Mouse (Mus musculus) mouse trophoblast stem cell (cell line): Measurements from ENCODE around the gene Nr2f6.

Source experiments
- in situ Hi-C, 2 experiments: fragments of 300-500 bp; cut with MseI, MboI; formaldehyde crosslinking; loops; 2 replicates in 1 of 2; 3 replicates in 1 of 2; pipeline ENCODE4 v1.15.1; 2025

The Nr2f6 gene

DNA sequence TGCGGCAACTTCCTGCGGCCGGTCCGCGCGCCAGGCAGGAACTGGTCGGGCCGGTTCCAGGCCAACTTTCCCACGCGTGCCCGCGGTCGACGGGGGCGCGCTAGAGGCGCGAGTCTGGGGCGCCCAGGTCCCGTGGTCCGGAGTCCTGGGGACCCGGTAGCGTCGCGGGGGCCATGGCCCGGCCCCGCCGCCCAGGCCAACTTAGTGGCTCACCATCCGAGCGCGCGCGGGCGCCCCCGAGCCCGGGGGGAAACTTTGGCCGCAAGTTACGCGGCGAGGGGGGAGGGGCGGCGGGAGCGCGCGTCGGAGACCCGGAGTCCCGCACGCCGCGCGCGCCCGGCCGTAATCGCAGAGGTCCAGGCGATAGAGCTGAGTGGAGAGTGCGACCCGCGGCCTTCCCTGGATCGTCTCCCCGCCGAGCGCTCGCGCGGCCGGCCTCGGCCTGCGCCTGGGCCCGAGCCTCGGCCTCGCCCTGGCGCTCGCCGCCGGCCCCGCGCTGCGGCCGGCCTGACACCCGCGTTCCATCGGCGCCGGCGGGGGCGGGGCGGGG, at the start of gene Nr2f6:
Gene Nr2f6, minus strand, starts transcription at position 540 of the 550 bp plus-strand sequence.
- in situ Hi-C loops: no loop called here

DNA sequence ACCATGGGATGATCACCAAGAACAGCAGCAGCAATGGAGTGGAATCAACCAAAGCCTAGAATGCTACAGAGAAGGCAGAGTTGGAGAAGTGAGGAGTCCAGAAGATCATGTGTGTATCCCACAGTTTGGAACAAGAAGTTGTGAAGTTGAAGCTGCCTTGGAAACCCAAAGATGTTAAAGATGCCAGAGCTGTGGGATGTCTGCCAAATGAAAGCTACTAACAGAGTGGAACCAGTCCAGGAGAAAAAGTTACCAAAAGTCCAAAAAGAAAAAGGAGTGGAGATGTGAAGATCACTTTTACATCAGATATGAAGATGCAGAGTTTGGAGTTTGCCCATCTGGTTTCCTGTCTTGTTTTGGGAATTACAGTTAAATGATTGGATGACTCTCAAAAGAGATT, 40.4 kb upstream of the Nr2f6 start:
- in situ Hi-C loops: no loop called here

DNA sequence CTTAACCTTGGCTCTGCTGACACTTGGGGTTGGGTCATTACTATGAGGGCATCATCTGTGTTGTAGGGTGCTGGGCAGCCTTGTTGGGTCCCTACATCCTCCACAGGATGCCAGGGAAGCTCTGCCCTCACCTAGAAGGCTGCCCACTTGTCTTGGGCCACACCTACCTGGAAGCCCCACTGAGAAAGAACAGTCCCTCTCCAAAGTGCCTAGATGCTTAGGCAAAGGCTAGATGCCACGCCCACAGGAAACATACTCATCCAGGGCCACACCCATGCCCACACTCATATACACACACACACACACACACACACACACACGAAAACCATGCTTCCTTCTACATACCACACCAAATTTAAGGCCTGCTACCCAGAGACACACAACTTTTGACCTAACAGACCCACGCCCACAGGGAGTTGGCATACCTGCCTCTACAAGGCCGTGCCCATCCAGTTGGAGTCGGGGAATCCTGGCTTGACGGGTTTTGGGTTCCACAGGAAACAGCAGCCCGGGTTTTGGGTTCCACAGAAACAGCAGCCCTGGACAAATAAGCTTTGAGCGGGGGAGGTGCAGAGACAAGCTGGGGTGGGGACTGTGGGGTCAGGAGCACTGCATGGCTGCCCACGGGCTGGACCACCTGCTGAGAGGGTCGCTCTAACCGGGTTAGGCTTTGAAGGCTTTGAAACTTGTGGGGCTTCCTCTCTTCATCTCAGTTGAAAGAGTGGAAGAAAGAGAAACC, 29.9 kb upstream of the Nr2f6 start:
- in situ Hi-C loops: loop anchor here in 1 of 2 experiments (5.0 kb wide), 1 partner anchor 1116 kb away; no protein-coding TSS in a partner anchor

DNA sequence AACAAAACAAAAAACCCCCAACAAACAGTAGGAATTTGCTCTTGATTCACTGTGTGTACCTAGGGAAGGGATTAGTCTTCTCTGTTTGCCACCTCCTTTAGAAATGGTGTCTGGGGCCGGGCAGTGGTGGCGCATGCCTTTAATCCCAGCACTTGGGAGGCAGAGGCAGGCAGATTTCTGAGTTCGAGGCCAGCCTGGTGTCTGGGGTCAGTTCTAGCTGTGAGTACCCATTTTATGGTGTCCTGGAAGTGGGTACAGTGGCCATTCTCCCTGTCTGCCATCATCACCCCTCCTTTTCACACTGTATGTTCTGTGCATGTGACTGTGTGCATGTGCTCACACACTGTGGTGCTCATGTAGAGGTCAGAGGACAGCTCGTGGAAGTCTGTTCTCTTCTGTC, 26.5 kb upstream of the Nr2f6 start:
- in situ Hi-C loops: loop anchor here in 1 of 2 experiments (5.0 kb wide), 1 partner anchor 36 kb away; the partner anchor contains the start of gene Ocel1

DNA sequence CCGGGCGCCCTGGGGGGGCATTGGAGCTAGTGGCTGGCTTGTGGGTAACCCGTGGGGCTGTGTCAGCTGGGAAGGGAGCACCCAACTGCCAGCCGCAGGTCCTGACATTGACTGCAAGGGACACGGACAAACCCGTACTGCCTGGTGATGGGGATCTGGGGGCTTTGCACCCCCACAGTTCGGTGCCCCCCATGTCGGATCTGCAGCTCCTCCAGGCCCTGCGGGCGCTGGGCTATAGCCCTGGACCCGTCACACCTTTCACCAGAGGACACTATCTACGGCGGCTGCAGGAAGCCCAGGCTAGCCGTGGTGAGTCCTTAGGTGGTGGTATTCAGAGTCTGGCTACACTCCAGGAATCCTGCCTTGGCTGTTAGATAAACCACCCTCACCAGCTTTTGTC, 25.7 kb upstream of the Nr2f6 start:
- in situ Hi-C loops: loop anchor here in 1 of 2 experiments (5.0 kb wide), 1 partner anchor 35 kb away; the partner anchor contains the start of gene Ocel1

DNA sequence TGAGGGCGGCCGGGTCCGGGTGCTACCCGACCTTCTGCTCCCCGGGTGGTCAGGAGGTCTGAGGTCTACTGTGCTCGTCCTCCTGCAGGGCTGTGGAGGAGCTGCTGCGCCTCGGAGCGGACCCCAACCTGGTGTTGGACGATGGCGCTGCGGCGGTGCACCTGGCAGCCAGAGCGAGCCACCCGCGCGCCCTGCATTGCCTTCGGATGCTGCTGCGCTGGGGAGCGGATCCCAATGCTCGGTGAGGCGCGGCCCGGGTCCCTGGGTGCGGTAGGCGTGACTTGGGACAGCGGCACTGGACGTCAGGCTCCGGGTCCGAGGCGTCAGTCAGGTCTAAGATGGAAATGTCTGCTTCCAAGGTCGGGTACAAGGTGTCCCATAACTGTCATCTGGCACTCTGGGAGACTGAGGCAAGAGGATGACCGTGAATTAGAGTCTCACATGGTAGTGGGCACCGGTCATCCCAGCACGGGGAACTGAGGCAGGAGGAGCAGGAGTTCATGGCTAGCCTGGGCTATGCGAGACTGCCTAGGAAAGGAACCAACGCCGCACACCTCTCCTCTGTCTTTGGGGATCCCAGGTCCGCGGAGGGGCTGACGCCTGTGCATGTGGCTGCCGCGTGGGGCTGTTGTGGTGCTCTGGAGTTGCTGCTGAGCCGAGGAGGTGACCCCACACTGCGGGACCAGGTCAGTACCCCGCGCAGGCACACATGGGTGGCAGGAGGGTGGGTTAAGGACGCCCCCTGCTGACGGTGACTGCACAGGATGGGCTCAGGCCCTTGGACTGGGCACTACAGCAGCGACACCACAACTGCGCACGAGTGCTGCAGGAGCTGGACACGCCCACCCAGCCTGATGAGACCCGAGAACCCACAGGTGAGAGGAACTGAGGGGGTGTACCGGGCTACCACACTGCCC, 24.6 kb upstream of the Nr2f6 start:
- in situ Hi-C loops: loop anchor here in 1 of 2 experiments (5.0 kb wide), 1 partner anchor 34 kb away; the partner anchor contains the start of gene Ocel1

DNA sequence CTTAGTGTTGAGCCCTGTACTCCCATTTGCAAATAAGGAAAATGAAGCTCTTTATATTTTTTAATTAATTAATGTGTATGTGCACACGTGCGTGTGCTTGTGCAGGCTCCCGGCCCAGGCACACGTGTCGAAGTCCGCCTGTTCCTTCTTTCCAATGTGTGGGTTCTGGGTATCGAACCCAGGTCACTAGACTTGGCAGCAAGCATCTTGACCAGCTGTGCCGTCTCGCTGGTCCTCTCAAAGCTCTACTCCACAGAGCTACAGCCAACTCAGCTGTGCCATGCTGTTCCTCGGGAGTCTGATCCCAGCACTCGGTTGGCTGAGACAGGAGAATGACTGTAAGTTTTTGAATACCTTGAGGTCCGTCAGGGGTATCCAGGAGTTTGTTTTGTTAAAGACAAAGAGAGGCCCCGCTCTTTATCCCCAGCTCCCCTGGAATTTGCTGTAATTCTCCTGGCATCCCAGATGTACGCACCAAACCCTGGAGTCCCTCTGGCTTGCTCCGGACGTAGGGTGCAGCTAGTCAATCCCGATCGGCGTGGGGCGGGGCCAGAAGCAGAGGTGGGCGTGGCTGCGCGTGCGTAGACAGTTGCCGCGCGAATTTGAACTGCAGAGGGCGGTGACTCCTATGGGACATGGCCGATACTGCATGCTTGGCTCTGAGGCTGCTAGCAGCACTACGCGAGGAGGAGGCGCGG, 23.8 kb upstream of the Nr2f6 start, which contains the start of gene Ankle1:
Gene Ankle1, plus strand, starts transcription at position 610 of the 698 bp plus-strand sequence.
- in situ Hi-C loops: loop anchor here in 1 of 2 experiments (5.0 kb wide), 1 partner anchor 33 kb away; the partner anchor contains the start of gene Ocel1

DNA sequence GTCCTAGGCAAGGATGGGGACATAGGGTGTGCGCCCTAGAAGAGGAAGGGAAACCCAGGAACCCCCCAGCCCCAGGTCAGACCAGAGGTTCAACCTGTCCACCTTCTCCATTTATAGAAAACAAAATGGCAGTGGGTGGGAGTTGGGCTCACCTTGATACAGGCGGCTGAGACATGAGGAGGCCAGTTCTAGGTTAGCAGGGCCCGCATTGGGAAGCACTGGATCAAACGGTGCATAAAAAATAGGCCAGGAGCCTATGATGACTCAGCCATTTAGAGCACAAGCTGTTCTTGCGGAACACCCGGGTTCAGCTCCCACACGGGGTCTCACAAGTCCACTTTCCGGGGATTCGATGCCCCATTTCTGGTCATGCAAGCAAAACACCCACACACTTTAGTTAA, 23.2 kb upstream of the Nr2f6 start:
- in situ Hi-C loops: loop anchor here in 1 of 2 experiments (5.0 kb wide), 1 partner anchor 33 kb away; the partner anchor contains the start of gene Ocel1

DNA sequence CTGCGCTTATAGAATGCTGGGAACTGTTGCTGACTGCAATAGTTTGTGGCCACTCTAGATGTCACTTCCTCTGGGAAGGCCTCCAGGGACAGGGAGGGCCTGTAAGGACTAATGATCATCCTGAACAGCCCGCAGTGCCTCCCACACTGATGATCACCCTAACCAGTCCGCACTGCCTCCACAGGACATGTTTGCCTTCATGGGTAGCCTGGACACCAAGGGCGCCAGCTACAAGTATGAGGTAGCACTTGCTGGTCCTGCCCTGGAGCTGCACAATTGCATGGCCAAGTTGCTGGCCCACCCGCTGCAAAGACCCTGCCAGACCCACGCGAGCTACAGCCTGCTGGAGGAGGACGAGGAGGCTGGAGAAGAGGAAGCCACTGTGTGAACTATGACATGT, 22.3 kb upstream of the Nr2f6 start:
- in situ Hi-C loops: no loop called here

DNA sequence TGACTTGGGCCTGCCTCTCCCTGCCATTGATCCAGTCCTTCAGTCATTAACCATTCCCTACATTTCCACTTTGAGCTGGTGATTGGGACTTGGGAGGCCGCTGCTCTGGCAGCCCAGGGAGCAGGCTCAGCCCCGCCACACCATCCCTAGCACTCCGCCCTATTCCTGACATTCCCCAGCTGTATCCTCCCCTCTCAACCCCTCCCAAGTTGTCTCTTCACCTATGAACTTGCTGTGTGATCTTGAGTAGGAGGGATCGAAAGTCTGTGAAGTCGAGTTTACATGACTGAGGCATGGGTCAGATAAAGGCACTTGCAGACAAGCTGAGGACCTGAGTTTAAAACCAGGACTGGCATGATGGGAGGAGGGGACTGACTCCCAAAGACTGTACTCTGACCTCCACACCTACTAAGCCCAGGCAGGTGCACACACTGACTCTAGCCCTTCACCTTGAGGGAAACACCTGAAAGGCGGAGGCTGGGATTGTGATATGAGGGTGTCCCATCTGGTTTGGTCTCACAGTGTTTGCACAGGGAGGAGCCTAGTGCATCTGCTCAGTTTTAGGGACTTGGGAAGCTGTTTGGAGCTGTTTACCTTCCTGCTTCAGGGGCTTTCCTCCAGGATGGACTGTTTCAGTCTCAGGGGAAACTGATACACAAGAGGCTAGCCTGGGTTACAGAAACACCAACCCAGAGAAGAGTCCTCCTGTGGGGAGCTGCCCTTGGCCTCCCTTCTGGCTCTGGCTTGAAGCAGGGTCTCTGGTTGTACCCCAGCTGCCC, 21.5 kb upstream of the Nr2f6 start:
- in situ Hi-C loops: no loop called here

DNA sequence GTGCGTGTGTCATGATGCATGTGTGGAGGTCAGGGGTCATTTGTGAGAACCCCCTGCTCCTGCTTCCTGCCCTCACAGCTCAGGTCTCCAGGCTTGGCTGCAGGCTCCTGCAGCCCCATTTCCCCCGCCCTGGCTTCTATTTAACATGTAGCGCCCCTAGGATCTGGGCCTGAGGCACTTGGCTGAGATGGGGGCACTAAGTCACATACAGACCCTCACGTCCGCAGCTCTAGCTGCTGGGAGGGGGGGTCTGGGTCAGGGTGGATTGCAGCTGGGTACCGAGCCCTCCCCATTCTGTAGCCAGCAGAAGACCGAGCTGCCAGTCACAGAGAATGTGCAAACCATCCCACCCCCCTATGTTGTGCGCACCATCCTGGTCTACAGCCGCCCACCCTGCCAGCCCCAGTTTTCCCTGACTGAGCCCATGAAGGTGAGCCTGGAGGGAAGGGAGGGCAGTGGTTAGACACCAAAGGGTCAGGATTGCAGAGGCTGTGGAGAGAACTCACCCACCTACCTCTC, 20.7 kb upstream of the Nr2f6 start:
- in situ Hi-C loops: no loop called here

DNA sequence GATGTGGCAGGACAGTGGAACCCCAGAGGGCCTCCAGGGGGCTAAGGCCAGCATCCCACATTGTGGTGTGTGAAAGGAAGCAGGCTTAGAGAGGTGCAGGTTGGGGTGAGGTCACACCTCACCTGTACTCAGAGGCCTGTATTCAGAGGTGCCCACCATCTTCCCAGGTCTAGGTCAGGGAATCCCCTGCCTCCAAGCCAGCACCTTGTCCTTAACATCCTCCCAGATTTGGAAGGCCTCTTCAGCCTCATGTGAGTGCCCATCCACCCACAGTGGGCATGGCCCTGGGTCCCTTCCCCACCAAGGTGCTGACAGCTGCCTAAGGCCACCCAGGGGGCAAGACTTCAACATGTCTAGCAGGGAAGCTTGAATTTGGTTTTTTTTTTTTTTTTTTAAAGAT, 19.7 kb upstream of the Nr2f6 start:
- in situ Hi-C loops: no loop called here

DNA sequence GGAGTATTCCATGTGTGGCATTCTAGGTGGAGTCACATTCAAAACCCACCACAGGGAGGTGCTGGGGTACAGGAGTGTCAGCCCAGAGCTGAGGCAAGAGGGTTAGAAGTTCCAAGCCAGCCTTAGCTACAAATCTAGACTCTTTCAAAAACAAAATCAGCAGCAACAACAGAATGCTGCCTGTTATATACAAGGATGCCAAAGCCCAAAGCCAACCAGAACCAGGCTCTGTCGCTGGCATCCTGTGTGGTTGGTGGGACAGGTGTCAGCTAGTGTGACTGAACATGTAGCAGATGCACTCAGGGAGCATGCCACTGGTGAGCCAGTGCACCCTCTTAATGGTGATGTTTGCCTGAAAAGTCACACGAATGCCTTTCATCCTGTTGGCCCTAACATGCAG, 19.1 kb upstream of the Nr2f6 start:
- in situ Hi-C loops: no loop called here

DNA sequence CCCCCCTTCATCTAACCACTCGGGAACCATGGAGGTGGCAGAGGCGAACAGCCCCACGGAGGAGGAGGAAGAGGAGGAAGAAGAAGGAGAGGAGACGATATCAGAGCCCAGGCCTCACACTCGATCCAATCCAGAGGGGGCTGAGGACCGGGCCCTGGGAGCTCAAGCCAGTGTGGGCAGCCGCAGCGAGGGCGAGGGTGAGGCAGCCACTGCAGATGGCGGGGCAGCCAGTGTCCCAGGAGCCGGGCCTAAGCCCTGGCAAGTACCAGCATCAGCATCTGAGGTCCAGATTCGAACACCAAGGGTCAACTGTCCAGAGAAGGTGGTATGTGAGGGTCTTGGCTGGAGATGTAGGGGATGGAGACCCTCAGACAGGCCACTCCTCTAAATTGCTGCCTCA, 15.9 kb upstream of the Nr2f6 start:
- in situ Hi-C loops: loop anchor here in 1 of 2 experiments (5.0 kb wide), 1 partner anchor 825 kb away; no protein-coding TSS in a partner anchor

DNA sequence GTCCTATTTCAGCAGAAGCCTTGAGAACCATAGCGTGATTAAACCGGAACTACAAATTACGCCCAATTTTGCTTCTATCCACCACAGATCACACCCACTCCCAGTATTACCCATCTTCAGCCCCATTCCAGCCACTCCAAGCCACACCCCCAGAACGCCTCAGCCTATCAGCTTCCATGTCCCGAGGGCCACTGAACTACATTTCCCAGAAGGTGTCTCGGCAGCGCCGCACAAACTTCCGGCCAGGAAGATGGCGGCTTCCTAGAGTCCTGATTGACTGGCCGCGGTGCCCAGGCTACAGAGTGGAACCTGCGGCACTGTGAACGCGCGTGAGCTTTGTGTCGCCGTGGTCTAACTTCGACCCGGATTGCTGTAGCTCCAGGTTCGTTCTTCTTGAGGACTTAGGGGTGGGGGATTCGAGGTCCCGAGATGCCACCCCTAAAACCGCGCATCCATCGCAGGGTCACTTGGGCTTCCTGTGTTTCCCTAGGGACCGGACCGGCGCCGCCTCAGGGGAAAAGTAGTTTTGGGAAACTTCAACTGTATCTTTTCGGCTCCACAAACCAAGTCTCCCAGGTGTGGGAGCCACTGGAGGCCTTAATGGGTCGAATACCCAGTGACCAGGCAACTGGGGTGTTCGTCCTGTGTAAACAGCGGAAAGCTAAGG, 15.0 kb upstream of the Nr2f6 start, which contains the start of gene Babam1:
Gene Babam1, plus strand, starts transcription at position 223 of the 667 bp plus-strand sequence.
- in situ Hi-C loops: loop anchor here in 1 of 2 experiments (5.0 kb wide), 1 partner anchor 824 kb away; no protein-coding TSS in a partner anchor

DNA sequence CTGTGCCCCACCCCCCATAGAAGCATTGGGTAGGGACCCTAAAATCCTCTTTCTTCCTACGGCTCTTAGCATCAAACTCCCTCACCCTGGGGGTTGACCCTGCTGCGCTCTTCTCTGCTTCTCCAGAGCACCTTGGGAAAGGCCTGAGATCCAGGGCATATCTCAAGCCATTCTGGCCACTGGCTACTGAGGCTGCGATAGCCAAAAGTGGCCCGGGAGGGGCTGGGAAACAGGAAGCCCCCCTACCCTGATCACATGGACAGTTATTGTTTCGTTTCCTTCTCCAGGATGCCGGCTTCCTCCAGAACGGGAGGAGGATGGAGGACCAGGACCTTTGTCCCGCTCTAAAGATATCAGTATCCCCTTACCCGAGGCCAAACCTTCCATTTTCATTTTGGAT, 13.9 kb upstream of the Nr2f6 start, which contains the start of gene Ushbp1:
Gene Ushbp1, minus strand, starts transcription at position 174 of the 400 bp plus-strand sequence.
- in situ Hi-C loops: loop anchor here in 1 of 2 experiments (5.0 kb wide), 1 partner anchor 823 kb away; no protein-coding TSS in a partner anchor

DNA sequence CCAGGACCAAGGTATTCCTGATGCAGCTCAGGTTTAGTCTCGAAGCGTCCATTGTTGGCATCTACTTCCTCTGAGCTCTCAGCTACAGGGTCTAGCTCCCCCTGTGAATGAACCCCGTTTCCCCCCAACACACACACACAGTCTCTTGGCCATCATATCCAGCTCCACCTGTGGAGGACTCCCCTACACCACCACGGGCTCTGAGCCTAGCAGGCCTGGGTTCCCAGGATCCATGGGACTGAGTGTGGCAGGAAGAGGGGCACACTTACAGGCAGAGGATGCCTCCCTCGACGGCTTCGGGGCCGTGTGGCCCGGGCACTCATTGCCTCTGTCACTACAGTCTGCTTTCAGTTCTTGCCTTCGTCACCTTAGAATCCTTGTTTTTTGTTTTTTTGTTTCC, 13.3 kb upstream of the Nr2f6 start:
- in situ Hi-C loops: loop anchor here in 1 of 2 experiments (5.0 kb wide), 1 partner anchor 823 kb away; no protein-coding TSS in a partner anchor

DNA sequence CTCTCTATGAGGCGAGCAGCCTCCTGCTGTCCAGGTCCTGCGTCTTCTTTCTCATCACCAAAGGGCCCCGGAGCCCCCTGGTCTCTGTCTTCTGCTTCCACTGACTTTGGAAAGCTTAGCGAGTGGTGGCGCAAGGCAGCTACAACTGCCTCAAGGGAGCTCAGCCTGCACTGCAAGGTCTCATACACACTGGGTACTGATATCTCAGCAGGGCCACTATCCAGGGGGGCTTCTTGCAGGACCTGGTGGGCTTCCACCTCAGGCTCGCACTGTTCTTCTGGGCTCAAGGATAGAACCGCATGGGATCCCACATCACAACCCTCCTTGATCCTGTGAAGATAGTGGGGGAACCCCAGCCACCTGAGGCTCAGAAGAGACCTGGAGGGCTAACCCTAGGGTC, 12.7 kb upstream of the Nr2f6 start:
- in situ Hi-C loops: no loop called here

DNA sequence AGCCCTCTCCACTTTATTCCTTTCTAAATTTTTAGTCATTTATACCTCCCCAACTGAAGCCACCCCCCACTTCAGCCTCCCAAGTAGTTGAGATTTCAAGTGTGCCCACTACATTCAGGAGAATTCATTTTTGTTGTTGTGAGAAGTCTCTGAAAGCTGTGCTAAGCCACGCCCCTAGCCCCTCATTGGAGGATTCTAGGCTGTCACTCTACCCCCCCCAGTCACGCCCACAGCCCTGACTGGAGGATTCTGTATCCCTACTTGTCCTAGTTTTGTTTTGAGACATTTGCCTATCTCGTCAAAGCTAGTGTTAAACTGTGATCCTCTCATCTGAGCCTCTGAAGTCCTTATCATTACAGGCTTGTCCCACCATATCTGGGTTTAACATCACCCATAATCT, 11.1 kb upstream of the Nr2f6 start:
- in situ Hi-C loops: no loop called here
